Mouse (Mus musculus) stomach, embryonic 16.5 days (tissue): ENCODE data around the gene Itm2c. TPM values are rescaled to one million over a fixed set of nuclear protein-coding genes. Genes with fewer than 3 reads are reported as not detected.

Source experiments
- polyA plus RNA-seq: library from polyadenylated mRNA; unstranded; fragments of >200 nt; fragmentation: Nextera tagmentation; extraction: Ambion mirVana; gene quantifications from 2 replicates; pipeline ENCODE4 v1.2.1, GENCODE M21; 2015

Gene Itm2c
- polyA plus RNA-seq, 1 experiment from 2014 or later, result 175 TPM

Other genes with a start within 250 kb of the Itm2c start
- 1.8 and 3.0 TPM in 2 replicates for gene Sp100, start 244.3 kb upstream of the Itm2c start, polyA plus RNA-seq
- gene A630001G21Rik, start 115.6 kb upstream of the Itm2c start, polyA plus RNA-seq, result 1.0 and 1.3 TPM in 2 replicates
- 23.8 and 25.4 TPM in 2 replicates for gene Cab39, start 100.8 kb upstream of the Itm2c start, polyA plus RNA-seq
- gene 4933407L21Rik, start 34.2 kb downstream of the Itm2c start, polyA plus RNA-seq, result 0.44 and 0.51 TPM in 2 replicates
- 0.04 and 0.10 TPM in 2 replicates for gene Gpr55, start 66.7 kb downstream of the Itm2c start, polyA plus RNA-seq
- gene Spata3, start 122.5 kb downstream of the Itm2c start, polyA plus RNA-seq, result not detected in 2 replicates
- gene 2810459M11Rik, start 151.6 kb downstream of the Itm2c start, polyA plus RNA-seq, result 3.3 TPM in 2 replicates
- gene Psmd1, start 170.1 kb downstream of the Itm2c start, polyA plus RNA-seq, result 150 and 154 TPM in 2 replicates
- gene Htr2b, start 217.7 kb downstream of the Itm2c start, polyA plus RNA-seq, result 0.82 and 0.98 TPM in 2 replicates
- not detected in 2 replicates for gene Gm21972, start 239.4 kb downstream of the Itm2c start, polyA plus RNA-seq